Mouse (Mus musculus) kidney, postnatal 0 days (tissue): ENCODE measurements around the gene 1700025C18Rik. TPM values are rescaled to one million over a fixed set of nuclear protein-coding genes. Genes with fewer than 3 reads are reported as not detected.

Experiments
- ATAC-seq: fragments of 200-750 bp; cut with Nextera tagmentation; replicated peaks from 2 replicates; pipeline ENCODE4 v1.8.0; 2017; ENCODE audit warnings: low read depth, moderate number of reproducible peaks, moderate TSS enrichment, moderate library complexity; ENCODE audit not compliant: low FRiP score
- DNase-seq: peaks from one replicate; pipeline ENCODE4 v3.0.0-alpha.2; 2016; ENCODE audit warnings: low spot score
- H3K27ac ChIP-seq: fragments of 300-500 bp; sonication (generic); 2 replicates; pipeline ENCODE4 v1.5.1; 2014; ENCODE audit warnings: mild to moderate bottlenecking
- H3K27me3 ChIP-seq: fragments of 300-500 bp; sonication (generic); 2 replicates; pipeline ENCODE4 v1.6.1; 2014; ENCODE audit warnings: low read length, mixed read lengths; ENCODE audit not compliant: insufficient read depth
- H3K36me3 ChIP-seq: fragments of 300-500 bp; sonication (generic); 2 replicates; pipeline ENCODE4 v1.6.1; 2014; ENCODE audit warnings: low read length, mixed read lengths; ENCODE audit not compliant: insufficient read depth
- H3K4me1 ChIP-seq: fragments of 300-500 bp; sonication (generic); replicated peaks from 2 replicates; pipeline ENCODE4 v1.6.1; 2014; ENCODE audit warnings: antibody characterized with exemption, low read length, mixed read lengths; ENCODE audit not compliant: insufficient read depth
- H3K4me2 ChIP-seq: fragments of 300-500 bp; sonication (generic); 2 replicates; pipeline ENCODE4 v1.6.1; 2014; ENCODE audit warnings: mild to moderate bottlenecking, low read length, moderate library complexity, mixed read lengths
- H3K4me3 ChIP-seq: fragments of 300-500 bp; sonication (generic); replicated peaks from 2 replicates; pipeline ENCODE4 v1.5.1; 2014; ENCODE audit warnings: low read depth, low read length
- H3K9ac ChIP-seq: fragments of 300-500 bp; sonication (generic); 2 replicates; pipeline ENCODE4 v1.6.1; 2014; ENCODE audit warnings: low read depth, low read length
- H3K9me3 ChIP-seq: fragments of 300-500 bp; sonication (generic); replicated peaks from 2 replicates; pipeline ENCODE4 v1.6.1; 2016; ENCODE audit warnings: low read length, inconsistent platforms, mixed read lengths
- CTCF ChIP-seq: IDR thresholded peaks from 2 replicates; pipeline ENCODE4 v1.5.1; 2016; ENCODE audit warnings: antibody characterized with exemption, low read depth, mild to moderate bottlenecking, moderate library complexity
- WGBS: fragments of 180-500 bp; shearing (Covaris S2); extraction: QIAGEN DNeasy Blood & Tissue Kit; methylation state at CpG from one replicate; pipeline ENCODE4 v1.1.7; 2014; 5-methylcytosine and 5-hydroxymethylcytosine counted together
- polyA plus RNA-seq: library from polyadenylated mRNA; unstranded; fragments of >200 nt; fragmentation: Nextera tagmentation; extraction: Ambion mirVana; gene quantifications from 2 replicates; pipeline ENCODE4 v1.2.1, GENCODE M21; 2015

The 1700025C18Rik gene
- polyA plus RNA-seq, 1 experiment from 2014 or later, result not detected

DNA sequence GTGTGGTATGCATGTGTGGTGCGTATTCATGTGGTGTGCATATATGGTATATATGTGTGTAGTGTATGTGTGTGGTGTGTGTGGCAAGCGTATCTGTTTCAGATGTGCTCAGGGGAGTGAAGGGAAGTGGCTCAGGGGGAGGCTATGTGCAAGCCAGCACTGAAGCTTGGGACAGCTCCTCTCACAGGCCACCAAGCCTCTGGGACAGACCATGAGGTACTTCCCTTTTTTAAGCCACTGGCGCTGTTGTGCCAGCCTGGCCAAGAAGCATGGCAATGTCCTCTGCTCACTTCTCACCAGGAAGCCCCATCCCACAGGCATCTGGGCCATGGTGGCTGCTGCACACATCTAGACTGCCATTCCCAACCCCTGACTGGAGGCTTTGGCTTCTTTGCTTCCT is 12.4 kb upstream of the 1700025C18Rik start:
- H3K4me1 ChIP-seq, result no peaks in the 10 kb centered on the region
- no peaks in the 10 kb centered on the region for H3K36me3 ChIP-seq
- 74% methylated on average over 3 of the region's 3 CpGs for WGBS
- no peak for ATAC-seq
- H3K27me3 ChIP-seq, result peaks cover 22% of the 10 kb centered on the region; the same call in 1 of the 2 replicates
- H3K27ac ChIP-seq, result no peak overlapping the region
- no peak overlapping the region for H3K4me2 ChIP-seq
- no peak overlapping the region for H3K9ac ChIP-seq
- no peak for TF ChIP-seq CTCF
- peak; percentile 18 for DNase-seq
- no peak overlapping the region for H3K4me3 ChIP-seq
- H3K9me3 ChIP-seq, result no peaks in the 10 kb centered on the region

DNA sequence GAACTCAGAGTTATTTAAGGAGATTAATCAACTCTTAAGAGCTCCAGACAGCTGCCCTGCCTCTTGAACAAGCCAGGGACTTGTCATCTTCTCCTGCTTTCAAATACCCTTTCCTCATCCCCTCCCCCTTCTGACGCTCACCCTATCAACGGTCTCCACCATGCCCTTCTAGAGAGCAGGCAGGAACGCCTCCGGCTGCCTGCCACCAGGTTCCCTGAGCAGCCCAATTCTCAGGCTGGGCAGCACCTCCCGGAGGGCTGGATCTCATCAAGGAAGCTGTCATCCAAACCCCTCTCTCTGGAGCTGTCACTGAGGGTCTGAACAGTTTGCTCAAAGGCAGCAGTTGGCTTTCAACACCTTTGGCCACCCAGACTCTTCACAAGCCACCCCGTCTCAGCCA is 10.2 kb upstream of the 1700025C18Rik start:
- DNase-seq (no peak), ATAC-seq (no peak)
- Histone ChIP-seq H3K27ac (no peak overlapping the region), H3K4me3 (no peak overlapping the region), H3K36me3 (no peaks in the 10 kb centered on the region), H3K4me1 (no peaks in the 10 kb centered on the region), H3K27me3 (0 out of 2 replicates have a peak, but pooled peaks cover 20% of the 10 kb centered on the region), H3K9me3 (no peaks in the 10 kb centered on the region), H3K4me2 (no peak overlapping the region), H3K9ac (no peak overlapping the region)
- under 1% methylated on average over 6 of the region's 6 CpGs for WGBS
- no peak for TF ChIP-seq CTCF

DNA sequence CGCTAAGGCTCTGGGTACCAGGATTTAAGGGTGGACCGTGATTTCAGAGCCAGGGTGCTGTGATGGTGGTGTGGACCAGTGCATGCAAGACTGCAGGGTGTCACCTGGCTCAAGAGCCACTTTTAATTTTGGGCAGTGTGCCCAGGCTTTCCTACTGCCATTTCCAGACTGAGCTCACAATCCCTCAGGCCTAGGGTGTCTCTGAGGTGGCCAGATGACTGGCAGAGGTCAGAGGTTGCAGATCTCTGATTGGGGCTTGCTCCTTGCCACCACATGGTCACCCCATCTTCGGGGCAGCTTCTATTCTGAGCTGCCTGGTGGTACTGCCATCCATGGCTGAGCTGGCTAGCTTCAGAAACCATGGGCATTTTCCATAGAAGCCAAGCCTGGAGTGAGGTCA is 8.3 kb upstream of the 1700025C18Rik start:
- 79% methylated on average over 3 of the region's 3 CpGs for WGBS
- DNase-seq, result no peak
- TF ChIP-seq CTCF, result no peak
- Histone ChIP-seq H3K4me3 (no peak overlapping the region), H3K36me3 (no peaks in the 10 kb centered on the region), H3K27me3 (0 out of 2 replicates have a peak, but pooled peaks cover 13% of the 10 kb centered on the region), H3K27ac (no peak overlapping the region), H3K9ac (no peak overlapping the region), H3K4me2 (no peak overlapping the region), H3K4me1 (no peaks in the 10 kb centered on the region), H3K9me3 (no peaks in the 10 kb centered on the region)
- ATAC-seq, result no peak

DNA sequence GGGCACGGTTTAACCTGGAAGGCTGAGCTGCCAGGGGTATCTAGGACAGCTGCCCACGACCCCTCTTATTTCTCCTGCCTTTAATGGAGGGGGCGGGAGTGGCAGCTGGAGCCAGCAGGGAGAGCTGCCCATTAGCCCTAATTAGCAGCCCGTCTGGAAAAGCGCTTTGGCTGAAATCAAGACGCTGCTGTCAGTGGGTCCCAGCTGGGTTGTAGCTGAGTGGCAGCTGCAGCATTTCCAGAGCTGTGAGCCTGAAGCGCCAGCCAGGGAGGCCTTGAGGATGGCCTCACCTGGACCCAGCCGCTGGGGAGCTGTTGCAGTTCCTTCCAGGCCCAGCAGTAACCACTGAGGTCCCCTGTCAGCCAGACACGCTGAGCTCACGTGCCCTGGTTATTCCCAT is 5.8 kb upstream of the 1700025C18Rik start:
- no peak overlapping the region for H3K27ac ChIP-seq
- 24% methylated on average over 10 of the region's 10 CpGs for WGBS
- H3K4me2 ChIP-seq, result no peak overlapping the region
- H3K9me3 ChIP-seq, result no peaks in the 10 kb centered on the region
- DNase-seq (no peak), ATAC-seq (no peak)
- H3K36me3 ChIP-seq, result no peaks in the 10 kb centered on the region
- no peak for TF ChIP-seq CTCF
- H3K4me1 ChIP-seq, result no peaks in the 10 kb centered on the region
- no peak overlapping the region for H3K4me3 ChIP-seq
- H3K27me3 ChIP-seq, result 0 out of 2 replicates have a peak, but pooled peaks cover 12% of the 10 kb centered on the region
- H3K9ac ChIP-seq, result no peak overlapping the region

DNA sequence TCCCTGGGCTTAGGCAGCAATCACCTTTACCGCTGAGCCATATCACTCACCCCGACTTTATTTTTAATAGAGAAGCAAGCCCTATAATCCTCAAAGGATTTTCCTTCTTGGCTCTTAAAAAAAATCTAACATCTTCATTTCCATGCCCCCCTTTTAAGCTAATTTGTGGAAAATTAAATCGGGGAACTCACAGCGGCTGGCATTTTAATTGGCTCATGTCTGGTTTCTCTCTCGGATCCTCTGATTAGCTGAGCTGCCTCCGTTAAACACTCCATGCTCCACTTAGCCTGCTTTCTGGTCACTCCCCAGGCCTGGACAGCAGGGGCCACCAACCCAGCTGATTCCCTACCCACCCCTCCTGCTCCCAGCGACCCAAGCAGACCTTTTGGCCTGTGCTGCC is 1.8 kb upstream of the 1700025C18Rik start:
- H3K36me3 ChIP-seq, result no peaks in the 10 kb centered on the region
- no peak for ATAC-seq
- WGBS, result 66% methylated on average over 7 of the region's 7 CpGs

DNA sequence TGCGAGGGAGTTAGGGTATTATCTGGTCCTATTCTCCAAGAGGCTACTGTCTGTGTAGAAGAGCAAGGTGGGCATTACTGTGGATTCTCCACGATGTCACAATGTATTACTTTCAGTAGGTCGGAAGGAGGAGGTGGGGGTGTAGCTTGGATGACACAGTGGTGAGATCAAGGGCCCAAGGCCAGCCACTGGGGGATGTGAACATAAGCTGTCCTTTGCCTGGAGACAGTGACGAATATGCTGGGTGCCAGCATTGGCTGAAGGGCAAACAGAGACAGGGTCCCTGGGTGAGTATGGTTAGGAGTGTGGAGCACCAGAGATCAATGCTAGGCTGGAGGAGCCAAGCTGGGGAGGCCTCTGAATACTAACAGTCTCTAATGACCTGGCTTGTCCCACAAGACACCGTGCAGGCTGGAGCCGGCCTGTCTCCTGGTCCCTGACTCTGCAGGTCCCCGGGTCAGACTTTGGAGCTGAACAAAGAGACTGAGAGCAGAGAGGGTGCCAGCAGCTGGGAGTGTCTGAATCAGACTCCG is 949 bp upstream of the 1700025C18Rik start:
- Histone ChIP-seq H3K27ac (no peak overlapping the region), H3K4me2 (no peak overlapping the region), H3K9ac (no peak overlapping the region), H3K36me3 (no peaks in the 10 kb centered on the region), H3K9me3 (no peaks in the 10 kb centered on the region), H3K4me3 (no peak overlapping the region), H3K27me3 (0 out of 2 replicates have a peak, but pooled peaks cover 7% of the 10 kb centered on the region), H3K4me1 (no peaks in the 10 kb centered on the region)
- TF ChIP-seq CTCF, result no peak
- DNase-seq, result no peak
- 60% methylated on average over 8 of the region's 8 CpGs for WGBS
- no peak for ATAC-seq

More for the DNA sequence above, 1.8 kb upstream of the 1700025C18Rik start:
- Histone ChIP-seq H3K27ac (no peak overlapping the region), H3K9ac (no peak overlapping the region), H3K4me2 (no peak overlapping the region), H3K4me3 (no peak overlapping the region), H3K9me3 (no peaks in the 10 kb centered on the region), H3K27me3 (0 out of 2 replicates have a peak, but pooled peaks cover 12% of the 10 kb centered on the region), H3K4me1 (no peaks in the 10 kb centered on the region)
- DNase-seq, result no peak
- TF ChIP-seq CTCF, result no peak

DNA sequence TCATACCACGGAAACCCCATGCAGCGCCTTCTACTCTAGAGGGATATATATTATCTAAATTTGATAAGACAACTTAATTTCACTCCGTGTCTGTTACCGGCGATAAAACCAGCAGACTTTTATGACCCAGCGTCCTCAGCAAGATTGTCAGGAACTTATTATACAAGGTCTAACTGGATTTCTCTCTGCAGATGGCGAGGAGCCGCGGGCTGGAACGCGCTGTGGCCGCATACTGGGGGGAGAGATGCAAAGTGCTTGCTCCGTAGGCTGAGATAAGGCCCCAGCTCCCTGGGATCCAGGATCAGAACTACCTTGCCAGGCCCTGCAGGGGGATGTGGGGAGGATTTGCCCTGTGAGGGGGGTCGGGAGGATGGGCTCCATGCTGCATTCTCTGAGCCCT is 1.1 kb downstream of the 1700025C18Rik start:
- no peak overlapping the region for H3K4me2 ChIP-seq
- ATAC-seq (no peak), DNase-seq (no peak)
- H3K27me3 ChIP-seq, result 0 out of 2 replicates have a peak, but pooled peaks cover 4% of the 10 kb centered on the region
- no peak overlapping the region for H3K27ac ChIP-seq
- no peak for TF ChIP-seq CTCF
- H3K4me1 ChIP-seq, result no peaks in the 10 kb centered on the region
- no peak overlapping the region for H3K9ac ChIP-seq
- no peaks in the 10 kb centered on the region for H3K9me3 ChIP-seq
- H3K36me3 ChIP-seq, result no peaks in the 10 kb centered on the region
- 33% methylated on average over 14 of the region's 14 CpGs for WGBS
- H3K4me3 ChIP-seq, result no peak overlapping the region
